In the genomic region with DNA sequence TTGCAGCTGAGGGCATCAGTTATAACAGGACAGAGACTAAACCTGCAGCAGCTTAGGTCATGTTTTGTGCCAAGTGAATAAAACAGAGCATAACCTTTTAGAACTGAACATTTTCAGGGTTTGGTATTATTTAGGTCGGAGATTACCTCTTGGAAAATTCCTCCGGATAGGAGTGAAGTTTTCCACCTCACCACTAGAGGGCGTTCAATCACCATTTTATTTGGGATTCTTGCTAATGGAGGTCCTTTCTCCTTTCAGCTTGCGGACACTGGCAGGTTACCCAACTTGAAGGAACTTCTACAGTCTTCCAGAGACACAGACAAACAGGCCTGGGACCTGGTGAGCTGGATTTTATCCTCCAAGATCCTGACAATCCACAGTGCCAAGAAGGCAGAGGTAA, we compare ENCODE assay signal across 8 mouse cellular contexts. TPM values are rescaled to one million over a fixed set of nuclear protein-coding genes. Genes with fewer than 3 reads are reported as not detected.
DNase-seq lines count a peak whose midpoint lies in the region; ATAC-seq and TF ChIP-seq lines count a peak whose summit lies in the region.

No protein-coding gene starts in this region.

- no peak overlapping the region for H3K27ac ChIP-seq in forebrain, postnatal 0 days (ENCODE audit: low read depth, low read length)
- H3K27ac ChIP-seq in forebrain, embryonic 15.5 days (replicated peaks), result no peak overlapping the region
- no peak overlapping the region for H3K27ac ChIP-seq in liver, embryonic 14.5 days
- no peak overlapping the region for H3K27ac ChIP-seq in liver, embryonic 12.5 days
- H3K27ac ChIP-seq in limb, embryonic 10.5 days, result no peak overlapping the region

- 25% methylated on average over 4 of the region's 4 CpGs for WGBS in forebrain, postnatal 0 days
- 22% methylated on average over 4 of the region's 4 CpGs for WGBS in forebrain, embryonic 15.5 days
- 37% methylated on average over 4 of the region's 4 CpGs for WGBS in liver, embryonic 14.5 days (ENCODE audit: insufficient replicate concordance)
- 35% methylated on average over 4 of the region's 4 CpGs for WGBS in liver, embryonic 12.5 days (ENCODE audit: insufficient replicate concordance)
- WGBS in limb, embryonic 10.5 days, result 38% methylated on average over 4 of the region's 4 CpGs

- no peak for ATAC-seq in forebrain, postnatal 0 days
- no peak for ATAC-seq in forebrain, embryonic 15.5 days (replicated peaks)
- no peak for ATAC-seq in liver, embryonic 14.5 days (ENCODE audit: insufficient read depth)
- no peak for ATAC-seq in liver, embryonic 12.5 days

- H3K4me1 ChIP-seq in forebrain, postnatal 0 days (ENCODE audit: insufficient read depth), result no peaks in the 10 kb centered on the region
- H3K4me1 ChIP-seq in forebrain, embryonic 15.5 days, result no peaks in the 10 kb centered on the region
- no peaks in the 10 kb centered on the region for H3K4me1 ChIP-seq in liver, embryonic 14.5 days (replicated peaks; ENCODE audit: control insufficient read depth in 2 of 2, insufficient read depth in 2 of 2, low read length in 1 of 2)
- peaks cover 3% of the 10 kb centered on the region for H3K4me1 ChIP-seq in liver, embryonic 12.5 days
- no peaks in the 10 kb centered on the region for H3K4me1 ChIP-seq in limb, embryonic 10.5 days

- intact Hi-C loops in left cerebral cortex, postnatal 10 days (cut with DNase I), result loop anchor here (5.0 kb wide), 1 partner anchor 57 kb away; no protein-coding TSS in a partner anchor

- no peak overlapping the region for H3K4me3 ChIP-seq in forebrain, postnatal 0 days (ENCODE audit: low read depth, low read length)
- H3K4me3 ChIP-seq in forebrain, embryonic 15.5 days, result no peak overlapping the region
- no peak overlapping the region for H3K4me3 ChIP-seq in liver, embryonic 14.5 days (ENCODE audit: insufficient read depth in 1 of 2, low read depth in 2 of 2, low read length in 2 of 2)
- no peak overlapping the region for H3K4me3 ChIP-seq in liver, embryonic 12.5 days
- H3K4me3 ChIP-seq in limb, embryonic 10.5 days, result no peak overlapping the region

- peak; percentile 46 for DNase-seq in forebrain, postnatal 0 days
- no peak for DNase-seq in liver, embryonic 14.5 days (ENCODE audit: low read depth in 3 of 3, low spot score in 3 of 3)
- peak; percentile 61 for DNase-seq in NIH3T3 (ENCODE audit: low read depth)
- DNase-seq in limb, embryonic 10.5 days (ENCODE audit: low spot score), result peak; percentile 47
- no peak for DNase-seq in layer of hippocampus, postnatal 36 days
- DNase-seq in left cerebral cortex, postnatal 10 days (ENCODE audit: extremely low spot score in 1 of 2, low spot score in 2 of 2), result no peak

- no peak for TF ChIP-seq EP300 in liver, embryonic 14.5 days (IDR thresholded peaks at IDR 0.05; ENCODE audit: low read depth)

- peaks cover 8% of the 10 kb centered on the region for H3K36me3 ChIP-seq in forebrain, postnatal 0 days (ENCODE audit: insufficient read depth)
- no peaks in the 10 kb centered on the region for H3K36me3 ChIP-seq in forebrain, embryonic 15.5 days
- H3K36me3 ChIP-seq in liver, embryonic 14.5 days (replicated peaks; ENCODE audit: control insufficient read depth, insufficient read depth, low read depth), result peaks cover 4% of the 10 kb centered on the region; the same call in 1 of the 2 replicates
- H3K36me3 ChIP-seq in liver, embryonic 12.5 days, result peaks cover 27% of the 10 kb centered on the region
- H3K36me3 ChIP-seq in limb, embryonic 10.5 days, result peaks cover 16% of the 10 kb centered on the region

- no peak overlapping the region for H3K9ac ChIP-seq in forebrain, postnatal 0 days
- no peak overlapping the region for H3K9ac ChIP-seq in forebrain, embryonic 15.5 days (replicated peaks)
- H3K9ac ChIP-seq in liver, embryonic 14.5 days (replicated peaks), result no peak overlapping the region
- no peak overlapping the region for H3K9ac ChIP-seq in liver, embryonic 12.5 days

- TF ChIP-seq CTCF in forebrain, postnatal 0 days (IDR thresholded peaks at IDR 0.05; ENCODE audit: low read depth), result peak; percentile 68
- TF ChIP-seq CTCF in liver, embryonic 14.5 days (IDR thresholded peaks at IDR 0.05; ENCODE audit: low read depth), result peak; percentile 62

- no peaks in the 10 kb centered on the region for H3K27me3 ChIP-seq in forebrain, postnatal 0 days (ENCODE audit: insufficient read depth, low read length)
- H3K27me3 ChIP-seq in forebrain, embryonic 15.5 days, result no peaks in the 10 kb centered on the region
- no peaks in the 10 kb centered on the region for H3K27me3 ChIP-seq in liver, embryonic 14.5 days (ENCODE audit: control insufficient read depth, insufficient read depth, low read length)
- no peaks in the 10 kb centered on the region for H3K27me3 ChIP-seq in liver, embryonic 12.5 days (replicated peaks)
- no peaks in the 10 kb centered on the region for H3K27me3 ChIP-seq in limb, embryonic 10.5 days (ENCODE audit: low read depth, poor library complexity, severe bottlenecking)

- no peaks in the 10 kb centered on the region for H3K9me3 ChIP-seq in forebrain, postnatal 0 days (ENCODE audit: low read length)
- H3K9me3 ChIP-seq in forebrain, embryonic 15.5 days, result no peaks in the 10 kb centered on the region
- no peaks in the 10 kb centered on the region for H3K9me3 ChIP-seq in liver, embryonic 14.5 days (ENCODE audit: control insufficient read depth, low read length)
- H3K9me3 ChIP-seq in liver, embryonic 12.5 days (replicated peaks), result no peaks in the 10 kb centered on the region
- no peaks in the 10 kb centered on the region for H3K9me3 ChIP-seq in limb, embryonic 10.5 days (replicated peaks)

- H3K4me2 ChIP-seq in forebrain, postnatal 0 days (ENCODE audit: low read depth), result no peak overlapping the region
- no peak overlapping the region for H3K4me2 ChIP-seq in forebrain, embryonic 15.5 days (replicated peaks)
- no peak overlapping the region for H3K4me2 ChIP-seq in liver, embryonic 14.5 days (ENCODE audit: low read depth)
- no peak overlapping the region for H3K4me2 ChIP-seq in liver, embryonic 12.5 days

RNA-seq across cellular contexts. Expression of gene Parp16, which starts 30.6 kb away (rescaled TPM):
- total RNA-seq in forebrain, postnatal 0 days (2014; rRNA removed), result 6.1 and 6.3 TPM in 2 replicates
- polyA plus RNA-seq in forebrain, postnatal 0 days (2015; fragmentation: Nextera tagmentation; extraction: Ambion mirVana), result 4.2 and 6.7 TPM in 2 replicates
- polyA plus RNA-seq in forebrain, embryonic 15.5 days (2015; fragmentation: Nextera tagmentation; extraction: Ambion mirVana), result 4.9 and 5.1 TPM in 2 replicates
- polyA plus RNA-seq in liver, embryonic 14.5 days (2012; rRNA removed), result 4.9 and 5.7 TPM in 2 replicates
- polyA plus RNA-seq in liver, embryonic 14.5 days (2014; fragmentation: Nextera tagmentation; extraction: Ambion mirVana), result 7.2 and 9.3 TPM in 2 replicates
- 7.7 and 8.6 TPM in 2 replicates for polyA plus RNA-seq in liver, embryonic 12.5 days (2016; fragmentation: Nextera tagmentation; extraction: Ambion mirVana)
- polyA plus RNA-seq in limb, embryonic 10.5 days (2016; fragmentation: Nextera tagmentation; extraction: Ambion mirVana), result 8.7 and 9.0 TPM in 2 replicates
- 1 to 10 TPM; 4.6 to 4.9 TPM for total RNA-seq in layer of hippocampus, postnatal 36 days (2021)
- 1 to 10 TPM; 4.1 to 4.6 TPM for total RNA-seq in left cerebral cortex, postnatal 10 days (2021)

RNA-seq across cellular contexts. Expression of gene Cilp, which starts 39.2 kb away (rescaled TPM):
- 0.14 and 0.46 TPM in 2 replicates for total RNA-seq in forebrain, postnatal 0 days (2014; rRNA removed)
- 0.09 and 0.16 TPM in 2 replicates for polyA plus RNA-seq in forebrain, postnatal 0 days (2015; fragmentation: Nextera tagmentation; extraction: Ambion mirVana)
- polyA plus RNA-seq in forebrain, embryonic 15.5 days (2015; fragmentation: Nextera tagmentation; extraction: Ambion mirVana), result 0.42 and 0.55 TPM in 2 replicates
- 0.01 TPM in 1 of 2 replicates, not detected in the other for polyA plus RNA-seq in liver, embryonic 14.5 days (2012; rRNA removed)
- not detected in 2 replicates for polyA plus RNA-seq in liver, embryonic 14.5 days (2014; fragmentation: Nextera tagmentation; extraction: Ambion mirVana)
- polyA plus RNA-seq in liver, embryonic 12.5 days (2016; fragmentation: Nextera tagmentation; extraction: Ambion mirVana), result 0.06 TPM in 1 of 2 replicates, not detected in the other
- polyA plus RNA-seq in limb, embryonic 10.5 days (2016; fragmentation: Nextera tagmentation; extraction: Ambion mirVana), result 0.05 and 0.06 TPM in 2 replicates
- not detected for total RNA-seq in layer of hippocampus, postnatal 36 days (2021)
- total RNA-seq in left cerebral cortex, postnatal 10 days (2021), result under 1 TPM; 0.08 to 0.09 TPM

Comparison
In these comparisons a context has a peak if more than half of its experiments do, and no peak if none do; other contexts are left out.
1. DNase-seq: peak in forebrain, postnatal 0 days (single experiment), NIH3T3 (single experiment) and limb, embryonic 10.5 days (single experiment); none in liver, embryonic 14.5 days (0 of 3), layer of hippocampus, postnatal 36 days (0 of 2) and left cerebral cortex, postnatal 10 days (0 of 2).